Mouse (Mus musculus) lung, postnatal 0 days (tissue): ENCODE results near the gene Trappc5.

Experiments
- CTCF ChIP-seq: IDR thresholded peaks from 2 replicates; pipeline ENCODE4 v1.5.1; 2016; ENCODE audit warnings: antibody characterized with exemption, mild to moderate bottlenecking
- EP300 ChIP-seq: IDR thresholded peaks from 2 replicates; pipeline ENCODE4 v1.6.1; 2016; ENCODE audit warnings: antibody characterized with exemption, mild to moderate bottlenecking, control low read depth

DNA sequence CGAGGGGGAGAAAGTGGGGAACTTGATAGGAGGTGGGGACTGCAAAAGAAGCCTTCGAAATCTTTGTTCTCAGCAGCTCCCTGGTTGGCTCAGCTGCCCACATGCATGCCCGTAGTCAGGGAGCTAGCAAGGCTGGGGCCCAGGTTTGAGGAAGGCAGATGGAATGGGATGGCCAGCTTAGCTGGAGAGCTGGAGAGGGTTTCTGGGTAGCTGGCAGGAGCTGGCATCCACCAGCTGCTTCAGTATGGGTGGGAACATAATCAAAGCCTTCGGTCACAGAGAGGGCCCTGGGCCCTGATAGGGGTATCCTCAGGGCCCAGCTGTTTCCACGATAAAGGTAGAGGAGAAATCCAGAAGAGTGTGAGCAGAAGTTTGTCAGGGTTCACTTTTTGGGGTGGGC lies 6.3 kb downstream of the Trappc5 start:
- TF ChIP-seq CTCF: no peak
- no peak for TF ChIP-seq EP300
